Mouse (Mus musculus): ENCODE results near the gene Izumo3. TPM values are rescaled to one million over a fixed set of nuclear protein-coding genes. Genes with fewer than 3 reads are reported as not detected.
"Not testable (repeated sequence)": the region's sequence is repeated elsewhere in the genome, so short reads cannot be mapped to it uniquely, and the experiment has no call there.

Izumo3 gene
- not detected in 2 replicates for polyA plus RNA-seq (2015; fragmentation: Nextera tagmentation; extraction: Ambion mirVana)

DNA sequence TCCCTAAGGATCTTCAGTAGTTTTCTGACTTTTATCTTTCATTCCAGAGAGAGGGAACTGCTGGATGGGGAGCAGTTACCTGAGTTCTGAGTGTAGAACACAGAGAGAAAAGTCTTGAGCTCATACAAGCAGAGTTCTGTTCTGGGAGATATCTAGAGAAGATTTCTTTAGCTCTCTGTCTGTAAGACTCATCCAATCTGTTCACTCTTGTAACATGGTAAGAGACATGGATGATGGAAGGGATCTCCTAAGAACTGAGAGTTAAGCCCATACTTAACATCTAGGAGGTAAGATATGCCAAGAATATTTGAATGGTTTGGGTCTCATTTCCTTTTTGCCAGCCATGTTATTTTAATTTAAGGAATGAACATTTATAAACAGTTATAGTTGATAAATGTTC, at the start of gene Izumo3:
Izumo3 (minus strand) TSS at position 101 of the 400 bp plus-strand sequence.
- Histone ChIP-seq H3K27me3 (no peaks in the 10 kb centered on the region), H3K9ac (no peak within 1 kb of the TSS), H3K36me3 (no peaks in the 10 kb centered on the region), H3K4me1 (replicated peaks) (no peaks in the 10 kb centered on the region), H3K4me3 (no peak within 1 kb of the TSS), H3K27ac (no peak within 1 kb of the TSS), H3K9me3 (replicated peaks) (no peaks in the 10 kb centered on the region), H3K4me2 (no peak within 1 kb of the TSS)
- ATAC-seq (replicated peaks; ENCODE audit: insufficient number of reproducible peaks, insufficient read depth, low FRiP score, low read depth), result no peak

DNA sequence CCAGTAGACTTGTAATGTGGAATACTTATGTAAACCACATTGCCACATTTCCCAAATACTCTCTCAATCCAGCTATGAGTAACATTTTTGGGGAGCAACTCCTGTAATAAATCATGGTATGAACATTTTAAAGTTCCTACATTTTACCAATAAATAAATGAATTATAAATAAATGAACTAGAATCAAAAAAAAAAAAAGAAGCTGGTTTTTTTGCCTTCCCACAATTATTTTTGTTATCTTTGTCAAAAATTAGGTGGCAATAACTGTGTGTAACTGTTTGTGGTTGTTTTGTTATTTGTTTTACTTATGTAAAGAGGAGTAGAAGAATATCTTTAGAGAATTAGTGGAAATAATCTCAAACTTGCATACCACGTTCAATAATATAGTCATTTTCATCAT, 44.6 kb upstream of the Izumo3 start, which contains the start of gene Gm12666:
Gm12666 (minus strand) TSS at position 101 of the 400 bp plus-strand sequence.
- not testable (repeated sequence) for ATAC-seq (replicated peaks; ENCODE audit: insufficient number of reproducible peaks, insufficient read depth, low FRiP score, low read depth); H3K4me2 ChIP-seq; H3K27me3 ChIP-seq; H3K9ac ChIP-seq; H3K27ac ChIP-seq; H3K4me1 ChIP-seq (replicated peaks); H3K4me3 ChIP-seq; H3K9me3 ChIP-seq (replicated peaks); H3K36me3 ChIP-seq
- WGBS, result 74% methylated on average over 1 of the region's 1 CpGs

DNA sequence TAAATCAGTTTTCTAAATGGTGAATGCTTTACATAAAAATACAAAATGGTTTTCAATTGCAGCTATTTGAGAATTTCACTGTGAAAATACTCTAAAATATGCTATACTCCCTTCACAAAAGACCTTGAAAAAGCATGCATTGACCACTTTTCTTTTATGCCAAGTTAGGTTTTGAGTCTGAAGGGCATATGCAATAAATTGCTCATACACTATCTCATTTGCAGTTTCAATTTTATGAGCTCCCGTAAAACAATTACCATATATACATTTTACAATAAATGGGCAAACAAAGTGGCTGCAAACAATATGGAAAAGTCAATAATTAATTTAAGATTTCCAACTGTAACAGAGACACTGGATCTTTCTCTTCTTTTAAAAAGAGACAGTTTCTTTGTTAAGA, 5.6 kb upstream of the Izumo3 start:
- 72% methylated on average over 1 of the region's 1 CpGs for WGBS

DNA sequence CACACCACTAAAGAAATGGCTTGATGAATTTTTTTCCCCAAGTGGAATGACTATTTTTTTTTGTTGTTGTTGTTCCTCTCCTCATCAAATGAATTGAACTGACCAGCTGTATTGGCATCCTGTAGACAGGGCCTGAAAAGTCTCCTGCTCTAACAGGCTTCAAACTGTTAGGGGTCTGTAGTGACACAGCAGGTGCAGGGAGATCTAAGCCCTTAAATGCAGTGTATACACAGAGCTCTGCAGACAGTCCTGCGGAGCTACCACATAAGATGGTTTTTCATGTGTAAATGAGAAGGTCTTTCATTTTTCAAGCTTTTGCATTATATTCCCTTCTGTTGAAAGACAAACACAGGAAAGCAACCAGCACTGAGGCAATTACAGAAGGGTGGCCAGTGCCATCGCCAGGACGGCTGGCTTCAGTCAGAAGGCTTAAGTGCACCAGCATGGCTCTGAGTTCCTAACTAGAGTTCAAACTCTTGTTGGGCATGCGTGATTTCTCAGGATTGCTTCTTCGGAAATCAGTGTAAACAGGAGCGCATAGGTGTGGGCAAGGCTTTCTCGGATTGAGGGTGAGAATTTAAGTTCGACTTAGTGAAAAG, 35.5 kb downstream of the Izumo3 start:
- no peak for ATAC-seq (replicated peaks; ENCODE audit: insufficient number of reproducible peaks, insufficient read depth, low FRiP score, low read depth)
- Histone ChIP-seq H3K4me2 (no peak overlapping the region), H3K27ac (no peak overlapping the region), H3K9ac (no peak overlapping the region), H3K9me3 (replicated peaks) (no peaks in the 10 kb centered on the region), H3K4me3 (no peak overlapping the region), H3K36me3 (no peaks in the 10 kb centered on the region), H3K4me1 (replicated peaks) (no peaks in the 10 kb centered on the region), H3K27me3 (no peaks in the 10 kb centered on the region)
- WGBS, result 47% methylated on average over 8 of the region's 8 CpGs

More for the DNA sequence above, 5.6 kb upstream of the Izumo3 start:
- Histone ChIP-seq H3K4me1 (replicated peaks) (no peaks in the 10 kb centered on the region), H3K9ac (no peak overlapping the region), H3K4me3 (no peak overlapping the region), H3K9me3 (replicated peaks) (0 out of 2 replicates have a peak, but pooled peaks cover 4% of the 10 kb centered on the region), H3K4me2 (no peak overlapping the region), H3K36me3 (no peaks in the 10 kb centered on the region), H3K27ac (no peak overlapping the region), H3K27me3 (no peaks in the 10 kb centered on the region)
- no peak for ATAC-seq (replicated peaks; ENCODE audit: insufficient number of reproducible peaks, insufficient read depth, low FRiP score, low read depth)

DNA sequence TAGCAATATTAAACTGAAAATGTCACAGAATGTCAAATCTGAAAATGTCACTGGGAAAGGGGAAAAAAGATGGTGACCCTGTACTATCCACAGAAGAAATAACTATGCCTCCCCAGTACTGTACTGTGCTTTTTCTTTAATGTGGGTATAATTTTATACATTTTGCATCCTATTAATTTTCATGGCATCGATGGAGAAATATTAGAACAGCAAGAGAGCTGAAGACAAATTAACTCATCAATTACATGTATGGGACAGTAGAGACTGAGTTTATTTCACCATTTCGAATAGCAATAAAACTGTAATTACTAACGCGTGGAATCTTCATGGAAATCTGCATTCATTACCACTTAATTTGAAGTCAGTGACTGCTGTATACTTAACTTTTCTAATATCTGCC, 49.6 kb downstream of the Izumo3 start:
- H3K27me3 ChIP-seq, result no peaks in the 10 kb centered on the region
- H3K9ac ChIP-seq, result no peak overlapping the region
- no peaks in the 10 kb centered on the region for H3K4me1 ChIP-seq (replicated peaks)
- H3K27ac ChIP-seq, result no peak overlapping the region
- WGBS, result 86% methylated on average over 4 of the region's 4 CpGs
- H3K4me2 ChIP-seq, result no peak overlapping the region
- ATAC-seq (replicated peaks; ENCODE audit: insufficient number of reproducible peaks, insufficient read depth, low FRiP score, low read depth), result no peak
- H3K36me3 ChIP-seq, result no peaks in the 10 kb centered on the region
- no peak overlapping the region for H3K4me3 ChIP-seq
- H3K9me3 ChIP-seq (replicated peaks), result no peaks in the 10 kb centered on the region

DNA sequence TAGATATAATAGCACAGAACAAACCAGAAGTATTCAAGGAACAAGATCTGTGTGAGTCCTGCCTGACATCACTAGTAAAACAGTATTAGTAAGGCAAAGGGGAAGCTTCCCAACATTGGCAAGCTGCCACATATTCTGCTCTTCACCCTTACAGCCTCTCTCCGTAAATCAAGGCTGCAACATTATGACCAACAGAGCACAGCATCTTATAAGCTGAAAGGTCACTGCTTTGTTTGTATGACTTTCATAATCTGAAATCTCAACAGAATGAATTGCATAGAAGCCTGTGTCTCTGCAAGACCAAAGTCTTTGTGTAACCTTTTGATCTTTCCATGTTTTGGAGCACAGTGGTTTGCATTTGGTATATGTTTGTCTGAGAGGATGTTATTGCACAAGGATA, 51.1 kb downstream of the Izumo3 start:
- H3K4me1 ChIP-seq (replicated peaks), result no peaks in the 10 kb centered on the region
- 49% methylated on average over 1 of the region's 1 CpGs for WGBS
- H3K36me3 ChIP-seq, result no peaks in the 10 kb centered on the region
- no peaks in the 10 kb centered on the region for H3K27me3 ChIP-seq
- ATAC-seq (replicated peaks; ENCODE audit: insufficient number of reproducible peaks, insufficient read depth, low FRiP score, low read depth), result no peak
- H3K9me3 ChIP-seq (replicated peaks), result no peaks in the 10 kb centered on the region
- H3K4me2 ChIP-seq, result no peak overlapping the region
- H3K4me3 ChIP-seq, result no peak overlapping the region
- H3K9ac ChIP-seq, result no peak overlapping the region
- H3K27ac ChIP-seq, result no peak overlapping the region

Other genes with a start within 250 kb of the Izumo3 start
- not detected in 2 replicates for gene Gm12666, start 44.5 kb upstream of the Izumo3 start, polyA plus RNA-seq (2015; fragmentation: Nextera tagmentation; extraction: Ambion mirVana)